Mouse (Mus musculus) E14TG2a.4 (cell line): ENCODE measurements around the gene Ksr1.

Source experiments
- CTCF ChIP-seq: conservative IDR thresholded peaks from 2 replicates; pipeline ENCODE4 v1.5.1; 2014; ENCODE audit warnings: low read length
- POU5F1 ChIP-seq: IDR thresholded peaks from 2 replicates; pipeline ENCODE4 v1.6.1; 2014; ENCODE audit warnings: low read length, borderline replicate concordance

GRCm38 (mm10) chr11:79142381-79142780 is 3.8 kb downstream of the Ksr1 start:
- TF ChIP-seq CTCF = no peak
- TF ChIP-seq POU5F1 = no peak
